Mouse (Mus musculus) splenic B cell, adult 2 months (primary cell): ENCODE measurements around the gene Zfp618.

Source experiments
- DNase-seq: peaks from one replicate; pipeline ENCODE4 v3.0.0-alpha.2; 2011; ENCODE audit warnings: low read depth, low spot score
- H3K27me3 ChIP-seq: 2 replicates; pipeline ENCODE4 v1.6.1; 2012; ENCODE audit warnings: mild to moderate bottlenecking, low read length, moderate library complexity, mixed read lengths; ENCODE audit not compliant: control insufficient read depth, poor library complexity, insufficient read depth, severe bottlenecking
- H3K36me3 ChIP-seq: 2 replicates; pipeline ENCODE4 v1.6.1; 2012; ENCODE audit warnings: mild to moderate bottlenecking, low read length, moderate library complexity, mixed read lengths; ENCODE audit not compliant: control insufficient read depth, poor library complexity, insufficient read depth, severe bottlenecking

Gene Zfp618

GRCm38 (mm10) chr4:63031240-63031639 is 65.9 kb downstream of the Zfp618 start:
- DNase-seq = no peak
- Histone ChIP-seq H3K36me3 (no peaks in the 10 kb centered on the region), H3K27me3 (no peaks in the 10 kb centered on the region)

- Histone ChIP-seq H3K27me3 (no peaks in the 10 kb centered on the region), H3K36me3 (no peaks in the 10 kb centered on the region)
- no peak for DNase-seq
Observed at GRCm38 (mm10) chr4:63032581-63033006, 67.2 kb downstream of the Zfp618 start.

GRCm38 (mm10) chr4:63033724-63034123 is 68.4 kb downstream of the Zfp618 start:
- no peaks in the 10 kb centered on the region for H3K36me3 ChIP-seq
- DNase-seq = no peak
- no peaks in the 10 kb centered on the region for H3K27me3 ChIP-seq

GRCm38 (mm10) chr4:63035991-63036390 is 70.6 kb downstream of the Zfp618 start:
- no peak for DNase-seq
- no peaks in the 10 kb centered on the region for H3K36me3 ChIP-seq
- no peaks in the 10 kb centered on the region for H3K27me3 ChIP-seq

GRCm38 (mm10) chr4:63036790-63037189 is 71.4 kb downstream of the Zfp618 start:
- no peaks in the 10 kb centered on the region for H3K36me3 ChIP-seq
- H3K27me3 ChIP-seq = no peaks in the 10 kb centered on the region
- no peak for DNase-seq

GRCm38 (mm10) chr4:63037555-63037954 is 72.2 kb downstream of the Zfp618 start:
- H3K36me3 ChIP-seq = no peaks in the 10 kb centered on the region
- H3K27me3 ChIP-seq = no peaks in the 10 kb centered on the region
- DNase-seq = no peak

- DNase-seq = no peak
- no peaks in the 10 kb centered on the region for H3K27me3 ChIP-seq
- no peaks in the 10 kb centered on the region for H3K36me3 ChIP-seq
Observed at GRCm38 (mm10) chr4:63038265-63038664, 72.9 kb downstream of the Zfp618 start.

GRCm38 (mm10) chr4:63038937-63039336 is 73.6 kb downstream of the Zfp618 start:
- Histone ChIP-seq H3K36me3 (no peaks in the 10 kb centered on the region), H3K27me3 (no peaks in the 10 kb centered on the region)
- DNase-seq = no peak

- Histone ChIP-seq H3K36me3 (no peaks in the 10 kb centered on the region), H3K27me3 (no peaks in the 10 kb centered on the region)
- no peak for DNase-seq
Observed at GRCm38 (mm10) chr4:63048606-63049005, 83.2 kb downstream of the Zfp618 start.

- DNase-seq = no peak
- Histone ChIP-seq H3K27me3 (no peaks in the 10 kb centered on the region), H3K36me3 (no peaks in the 10 kb centered on the region)
Observed at GRCm38 (mm10) chr4:63049596-63050318, 84.4 kb downstream of the Zfp618 start.

- DNase-seq = no peak
- no peaks in the 10 kb centered on the region for H3K36me3 ChIP-seq
- no peaks in the 10 kb centered on the region for H3K27me3 ChIP-seq
Observed at GRCm38 (mm10) chr4:63050319-63050676, 84.9 kb downstream of the Zfp618 start.

- no peaks in the 10 kb centered on the region for H3K27me3 ChIP-seq
- H3K36me3 ChIP-seq = no peaks in the 10 kb centered on the region
- no peak for DNase-seq
Observed at GRCm38 (mm10) chr4:63050949-63051348, 85.6 kb downstream of the Zfp618 start.

- Histone ChIP-seq H3K27me3 (no peaks in the 10 kb centered on the region), H3K36me3 (no peaks in the 10 kb centered on the region)
- no peak for DNase-seq
Observed at GRCm38 (mm10) chr4:63051940-63052661, 86.7 kb downstream of the Zfp618 start.

- no peak for DNase-seq
- no peaks in the 10 kb centered on the region for H3K27me3 ChIP-seq
- H3K36me3 ChIP-seq = no peaks in the 10 kb centered on the region
Observed at GRCm38 (mm10) chr4:63052662-63053033, 87.3 kb downstream of the Zfp618 start.

GRCm38 (mm10) chr4:63055216-63055745 is 89.9 kb downstream of the Zfp618 start:
- DNase-seq = no peak
- H3K27me3 ChIP-seq = no peaks in the 10 kb centered on the region

More at GRCm38 (mm10) chr4:63055216-63055745, 89.9 kb downstream of the Zfp618 start:
- no peaks in the 10 kb centered on the region for H3K36me3 ChIP-seq
